Mouse (Mus musculus): ENCODE measurements at regions not wholly inside any gene's neighbourhood (a gene's known extent, or its start where the extent isn't known, plus 50 kb on each side); places are given as distances from the start of the nearest gene placed in this dataset.

DNA sequence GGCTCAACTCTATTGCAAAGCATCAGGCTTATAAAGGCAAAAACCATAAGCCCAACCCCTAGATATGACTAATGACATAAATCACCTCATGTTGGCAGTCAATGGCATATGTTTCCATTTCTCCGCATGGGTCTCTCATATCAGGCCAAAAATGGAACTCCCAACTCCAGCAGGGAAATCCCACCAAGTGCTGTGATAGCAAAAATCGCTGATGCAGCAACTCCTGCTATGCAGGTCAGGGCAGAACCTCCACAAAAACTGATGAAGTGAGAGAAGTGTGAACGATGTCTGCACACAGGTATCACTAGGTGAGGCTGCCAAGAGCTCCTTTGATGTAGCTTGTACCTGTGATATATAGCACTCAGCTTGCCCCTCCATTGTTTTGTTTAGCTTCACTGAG lies 64.3 kb upstream of the Eci2 start:
- TF ChIP-seq POLR2A (IDR thresholded peaks at IDR 0.05; ENCODE audit: low read depth, low read length), result no peak
- no peak for TF ChIP-seq CTCF (IDR thresholded peaks at IDR 0.05; ENCODE audit: extremely low read depth, insufficient read depth, insufficient read length, insufficient replicate concordance)

Data from spleen, adult 2 months (tissue).